Mouse (Mus musculus) layer of hippocampus, postnatal 14 days (tissue): Measurements from ENCODE around the gene Entpd4b. TPM values are rescaled to one million over a fixed set of nuclear protein-coding genes. Genes with fewer than 3 reads are reported as not detected.
"Not testable (repeated sequence)": the region's sequence is repeated elsewhere in the genome, so short reads cannot be mapped to it uniquely, and the experiment has no call there.

Experiments
- DNase-seq, 2 experiments: peaks; one replicate each; pipeline ENCODE4 v3.0.0; 2021 to 2022; ENCODE audit warnings: low spot score in 2 of 2, mixed read lengths in 1 of 2
- long read RNA-seq, 2 experiments: library from polyadenylated mRNA; stranded (forward); transcript quantifications; one replicate each; pipeline ENCODE4 v2.0.0; 2021
- total RNA-seq, 2 experiments: library from RNA; stranded (reverse); gene quantifications; 2 replicates each; pipeline ENCODE4 v1.2.3; 2021

Entpd4b gene
- total RNA-seq: 10 to 100 TPM; 30.5 to 33.4 TPM
- long read RNA-seq, experiment 1, transcript Entpd4b-204 (13 exons, 3,589 nt): major isoform, 27 of 82 reads
- long read RNA-seq, experiment 1, partial matches to known transcripts: 6 of 82 reads
- long read RNA-seq, experiment 1, other reads (novel, unspliced or antisense): 48 of 82 reads
- long read RNA-seq, experiment 2, transcript Entpd4b-204 (13 exons, 3,589 nt): major isoform, 28 of 113 reads
- long read RNA-seq, experiment 2, partial matches to known transcripts: 9 of 113 reads
- long read RNA-seq, experiment 2, other reads (novel, unspliced or antisense): 75 of 113 reads

DNA sequence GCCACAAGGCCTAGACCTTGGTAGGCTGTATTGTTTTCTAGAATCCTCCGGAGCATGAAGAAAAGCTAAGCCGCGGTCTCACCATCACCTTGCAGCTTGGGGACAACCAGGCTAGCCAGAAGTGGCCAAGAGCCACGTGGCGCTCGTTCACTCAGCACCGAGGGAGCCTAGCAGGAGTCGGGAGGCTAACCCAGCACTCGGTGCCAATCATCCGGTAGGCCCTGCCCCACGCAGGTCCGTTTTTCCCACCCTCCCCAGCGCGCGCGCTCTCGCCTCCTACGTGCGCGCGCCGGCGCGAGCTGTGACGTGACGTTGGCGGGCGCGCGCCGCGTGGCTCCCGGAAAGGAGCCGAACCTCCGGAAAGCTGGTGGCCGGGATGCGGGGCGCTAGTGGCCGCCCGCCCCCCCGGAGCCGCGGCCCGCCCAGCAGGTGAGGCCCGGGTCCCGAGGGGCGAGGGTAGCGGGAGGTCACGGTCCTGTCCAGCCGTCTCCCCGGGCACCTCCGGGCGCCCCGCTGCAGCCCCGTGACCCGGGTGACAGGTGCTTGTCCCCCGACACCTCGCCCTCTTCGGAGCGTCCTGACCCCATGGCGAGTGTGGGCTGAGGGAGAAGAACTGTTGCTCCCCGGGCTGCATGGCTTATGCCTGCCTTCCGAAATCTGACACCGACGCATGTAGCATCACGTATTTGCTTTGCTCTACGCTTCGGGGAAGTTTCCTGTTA, at the start of gene Entpd4b:
TSS of gene Entpd4b (plus strand) at position 315 of the 722 bp plus-strand sequence.
- not testable (repeated sequence) for DNase-seq

DNA sequence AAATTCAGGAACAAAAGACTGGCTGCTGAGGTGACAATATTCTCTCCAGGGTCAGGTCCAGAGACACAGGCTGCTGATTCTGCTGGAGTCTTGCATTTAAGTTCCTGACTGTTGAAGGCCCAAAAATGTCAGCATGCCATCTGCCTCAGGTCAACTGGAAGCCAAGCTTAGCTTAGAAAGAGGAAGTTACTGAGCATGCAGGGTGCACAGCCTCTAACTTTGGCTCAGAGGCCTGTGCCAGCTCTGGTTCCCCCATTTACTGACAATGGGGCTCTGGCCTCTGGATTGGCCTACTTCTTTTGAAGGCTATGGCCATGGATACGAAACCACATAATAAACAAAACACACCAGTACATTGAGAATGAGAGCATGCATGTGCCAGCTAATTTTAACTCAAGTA, 48.2 kb upstream of the Entpd4b start:
- not testable (repeated sequence) for DNase-seq

DNA sequence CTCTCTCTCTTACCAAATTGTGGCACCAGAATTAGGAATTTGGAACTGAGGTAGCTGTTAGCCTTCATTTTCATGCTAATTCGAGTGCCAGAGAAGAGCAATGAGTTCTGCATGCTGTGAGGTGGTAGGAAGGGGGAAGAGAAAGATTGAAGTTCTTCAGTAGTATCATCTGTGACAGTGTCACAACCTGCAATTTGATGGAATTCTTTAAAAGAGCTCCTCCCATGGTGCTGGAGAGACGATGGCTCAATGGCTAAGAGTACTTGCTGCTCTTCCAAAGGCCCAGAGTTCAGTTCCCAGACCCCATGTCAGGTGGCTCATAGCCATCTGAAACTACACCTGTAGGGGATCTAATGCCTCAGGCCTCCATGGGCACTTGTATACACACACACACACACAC, 42.8 kb upstream of the Entpd4b start, which contains the start of gene Gm27179:
TSS of gene Gm27179 (minus strand) at position 101 of the 400 bp plus-strand sequence.
- DNase-seq: not testable (repeated sequence)

DNA sequence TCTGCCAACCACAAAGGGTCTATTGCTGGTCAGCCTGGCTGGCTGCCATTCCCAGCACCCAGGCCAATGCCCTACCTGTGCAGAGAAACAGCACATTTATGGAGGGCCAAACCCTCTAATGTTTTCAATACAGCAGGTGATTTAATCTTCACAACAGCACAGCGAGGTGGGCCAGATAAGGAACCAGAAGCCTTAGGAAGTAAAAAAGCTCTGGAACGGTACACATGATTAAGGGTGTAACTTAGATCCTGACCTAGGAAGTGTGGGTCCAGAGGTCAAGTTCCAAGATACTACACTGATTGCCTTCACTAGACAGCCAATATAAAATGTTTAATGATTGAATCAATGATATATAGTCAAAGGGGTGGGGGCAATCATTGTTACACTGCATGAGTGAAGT, 34.4 kb upstream of the Entpd4b start:
- DNase-seq: not testable (repeated sequence)

DNA sequence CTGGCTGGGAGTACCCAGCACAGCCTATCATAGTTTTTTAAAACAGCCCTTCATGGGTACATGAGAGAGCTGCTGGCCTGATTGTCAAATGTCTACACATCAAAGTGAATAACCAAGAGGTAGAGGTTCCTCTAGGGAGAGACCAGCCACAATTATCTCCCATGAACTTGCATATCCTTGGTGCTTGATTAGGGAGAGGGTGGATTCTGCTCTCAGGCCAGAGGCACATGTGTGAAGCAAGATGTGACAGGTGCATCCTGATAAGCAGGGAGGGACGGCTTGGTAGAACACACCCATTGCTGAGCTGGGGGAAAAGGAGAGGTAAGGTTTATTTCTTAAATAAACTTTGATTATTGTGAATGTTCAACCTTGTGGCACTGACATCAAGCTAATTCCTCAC, 32.2 kb upstream of the Entpd4b start:
- DNase-seq: not testable (repeated sequence)

DNA sequence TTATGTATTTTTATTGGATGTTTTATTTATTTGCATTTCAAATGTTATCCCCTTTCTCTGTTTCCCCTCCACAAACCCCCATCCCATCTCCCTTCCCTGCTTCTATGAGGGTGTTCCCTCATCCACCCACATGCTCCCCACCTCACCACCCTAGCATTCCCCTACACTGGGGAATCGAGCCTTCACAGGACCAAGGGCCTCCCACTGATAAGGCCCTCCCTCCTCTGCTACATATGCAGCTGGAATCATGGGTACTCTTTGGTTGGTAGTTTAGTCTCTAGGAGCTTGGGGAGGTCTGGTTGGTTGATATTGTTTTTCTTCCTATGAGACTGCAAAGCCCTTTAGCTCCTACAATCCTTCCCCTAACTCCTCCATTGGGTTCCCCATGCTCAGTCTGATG, 29.0 kb upstream of the Entpd4b start:
- DNase-seq: not testable (repeated sequence)

DNA sequence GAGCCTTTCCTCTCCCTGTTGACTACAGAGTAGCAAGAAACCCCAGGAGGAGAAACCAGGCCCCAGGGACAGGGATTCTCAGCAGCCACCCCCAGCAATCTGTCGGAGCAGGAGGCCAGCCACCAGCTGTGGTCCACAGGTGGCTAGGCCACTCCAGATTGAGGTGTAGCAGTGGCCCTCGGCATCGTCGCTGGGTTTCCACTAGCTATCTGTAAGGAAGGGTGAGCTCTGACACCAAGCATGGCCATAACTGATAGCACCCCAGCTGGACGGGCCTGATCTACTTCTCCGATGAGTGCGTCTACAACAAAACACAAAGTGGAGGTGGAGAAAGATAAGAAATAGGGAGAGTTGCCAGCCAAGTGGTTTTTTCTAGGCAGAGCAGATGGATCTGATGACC, 18.7 kb upstream of the Entpd4b start:
- not testable (repeated sequence) for DNase-seq

DNA sequence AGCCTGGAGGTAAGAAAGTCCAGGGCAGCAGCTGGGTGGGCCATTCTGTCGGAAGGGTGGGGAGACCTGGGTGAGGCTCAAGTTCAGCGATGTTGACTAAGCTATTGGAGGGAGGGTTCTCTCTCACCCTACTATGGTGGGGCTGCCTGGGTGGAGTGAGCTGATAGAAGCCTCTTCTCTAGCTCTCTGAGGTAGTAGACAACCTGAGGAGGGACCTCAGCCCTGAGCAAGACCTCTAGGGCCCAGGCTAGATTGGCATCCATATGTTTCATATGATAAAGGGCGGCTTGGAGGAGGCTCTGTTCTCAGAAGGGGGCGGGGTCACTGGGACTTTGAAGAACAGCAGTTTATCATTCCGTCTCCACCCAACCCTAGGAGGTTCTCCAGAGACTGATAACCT, 15.1 kb upstream of the Entpd4b start:
- DNase-seq: not testable (repeated sequence)

DNA sequence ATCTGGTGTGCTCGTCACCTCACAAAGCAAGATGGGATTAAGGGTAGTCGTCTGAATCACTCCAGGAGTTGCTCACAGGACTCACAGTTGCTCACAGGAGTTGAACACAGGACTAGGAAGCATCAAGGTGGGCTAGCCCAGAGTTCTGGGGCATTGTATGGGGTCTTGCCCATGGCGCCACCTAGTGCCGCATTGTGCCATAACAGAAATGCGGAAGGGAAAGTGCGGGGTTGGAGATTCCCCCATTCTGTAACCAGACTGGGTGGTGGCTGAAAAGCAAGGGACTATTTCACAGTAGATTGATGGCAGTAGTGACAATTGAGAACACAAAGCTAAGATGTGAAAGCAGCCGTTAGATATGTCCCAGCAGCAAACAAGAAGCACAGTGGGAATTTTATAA, 12.5 kb upstream of the Entpd4b start:
- DNase-seq: not testable (repeated sequence)

DNA sequence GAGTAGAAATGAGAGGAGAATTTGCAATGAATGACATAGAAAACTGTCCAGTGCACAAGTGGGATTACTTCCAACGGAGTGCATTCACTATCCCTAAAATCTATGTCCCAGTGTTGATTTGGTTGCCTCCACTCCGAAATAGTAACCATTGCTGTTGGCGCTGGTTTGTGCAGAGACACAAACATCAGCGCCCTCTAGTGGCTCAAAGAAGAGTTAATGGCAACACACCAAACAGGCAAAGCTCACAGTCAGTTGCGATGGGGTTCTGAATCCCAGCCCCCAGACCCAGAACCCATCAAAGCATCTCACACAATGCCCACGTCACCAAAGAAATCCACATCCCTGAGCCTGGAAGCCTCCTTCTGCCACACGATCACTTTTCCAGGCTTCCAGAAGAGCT, 11.2 kb upstream of the Entpd4b start:
- not testable (repeated sequence) for DNase-seq

DNA sequence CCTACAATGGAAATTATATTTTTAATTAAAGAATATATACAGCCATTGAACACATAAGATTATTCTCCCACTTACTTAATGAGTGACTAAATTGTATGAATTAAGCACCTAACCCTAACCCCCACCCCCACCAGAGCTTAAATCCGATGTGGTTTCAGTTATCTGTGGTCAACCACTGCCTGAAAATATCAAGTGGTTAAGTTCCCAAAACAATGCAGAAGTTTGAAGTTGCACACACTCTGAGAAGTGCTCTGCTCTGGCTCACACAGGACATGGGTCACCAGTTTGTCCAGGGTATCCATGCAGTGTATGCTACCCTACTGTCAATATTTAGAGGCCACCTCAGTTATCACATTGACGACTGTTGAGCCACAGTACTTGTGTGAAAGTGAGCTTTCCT, 10.2 kb upstream of the Entpd4b start:
- not testable (repeated sequence) for DNase-seq

DNA sequence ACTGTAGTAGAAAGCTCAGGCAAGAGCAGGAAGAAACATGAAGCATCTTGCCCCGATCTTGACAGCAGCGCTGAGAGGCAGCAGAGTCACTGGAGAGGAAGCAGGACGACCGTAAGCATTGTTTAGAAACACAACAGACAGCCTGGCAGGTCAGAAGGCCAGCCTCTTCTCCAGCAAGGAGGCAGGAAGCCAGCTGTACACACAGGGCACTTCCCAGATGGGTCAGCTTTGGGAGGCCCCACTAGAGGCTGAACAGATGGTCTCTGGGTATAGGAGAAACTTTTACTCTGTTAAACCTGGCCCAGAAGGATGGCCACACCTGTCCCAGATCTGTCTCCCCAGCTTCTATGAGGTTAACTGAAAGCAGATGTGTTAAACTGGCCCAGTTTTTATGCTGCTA, 7.9 kb upstream of the Entpd4b start:
- DNase-seq: not testable (repeated sequence)

DNA sequence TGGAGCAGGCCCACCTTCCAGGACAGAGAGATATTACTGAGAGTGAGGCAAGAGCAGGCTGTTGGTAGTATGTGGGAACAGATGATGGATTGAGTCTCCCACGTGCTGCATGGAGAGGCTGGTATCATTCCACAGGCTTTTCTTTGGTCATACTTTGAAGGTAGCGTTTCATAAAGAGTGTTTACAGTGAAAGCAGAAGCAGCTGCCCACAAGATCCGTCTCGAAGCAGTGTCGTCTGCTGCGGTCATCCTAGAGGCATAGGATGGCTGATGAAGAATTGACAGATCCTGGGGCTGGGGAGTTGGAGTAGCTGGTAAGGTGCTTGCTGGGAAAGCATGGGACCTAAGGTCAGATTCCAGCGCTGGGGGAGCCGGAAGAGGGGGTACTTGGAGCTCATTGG, 1.6 kb downstream of the Entpd4b start:
- not testable (repeated sequence) for DNase-seq

DNA sequence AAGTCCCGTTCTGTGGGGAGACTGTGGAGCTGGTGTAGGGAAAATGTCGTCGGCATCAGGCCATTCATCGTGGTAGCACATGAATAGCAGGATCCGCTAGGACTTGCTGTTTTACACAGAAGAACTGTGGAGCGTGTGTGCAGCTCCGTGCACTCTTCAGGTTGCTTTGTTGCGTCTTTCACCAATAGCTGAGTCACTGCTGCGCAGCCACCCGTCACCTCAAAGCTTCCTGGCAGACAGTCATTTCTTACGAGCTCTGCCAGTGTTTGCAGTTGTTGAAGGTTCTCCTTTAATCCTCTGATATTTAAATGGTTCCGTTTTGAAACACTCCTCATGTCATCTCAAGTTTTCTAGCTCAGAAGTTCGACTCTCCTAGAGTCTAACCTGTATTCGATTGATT, 2.3 kb downstream of the Entpd4b start:
- DNase-seq: not testable (repeated sequence)

Other genes starting within 250 kb of the Entpd4b start
- 1 to 10 TPM; 6.4 to 6.9 TPM for gene Gm16867, start 52.1 kb upstream of the Entpd4b start, total RNA-seq
- gene Gm27179, start 42.9 kb upstream of the Entpd4b start, total RNA-seq: not detected